Mouse (Mus musculus) liver, embryonic 14 days (tissue): ENCODE measurements around the gene Tigd4. TPM values are rescaled to one million over a fixed set of nuclear protein-coding genes. Genes with fewer than 3 reads are reported as not detected.

Experiments
- polyA plus RNA-seq: library from polyadenylated mRNA; depleted of rRNA; stranded (reverse); fragments of >200 nt; gene quantifications from 2 replicates; pipeline ENCODE4 v1.2.3, GENCODE M21; 2012; rRNA removed

The Tigd4 gene
- polyA plus RNA-seq, result 0.01 TPM in 1 of 2 replicates, not detected in the other

GRCm38 (mm10) chr3:84593274-84593673, at the start of gene Tigd4:
TSS of gene Tigd4 (plus strand) at chr3:84593574.

GRCm38 (mm10) chr3:84582023-84582912, 11.1 kb upstream of the Tigd4 start, which contains the start of gene Arfip1:
TSS of gene Arfip1 (minus strand) at chr3:84582625.

Other genes with a start within 250 kb of the Tigd4 start
- gene Fhdc1, start 113.1 kb upstream of the Tigd4 start, polyA plus RNA-seq, result 13.2 and 20.1 TPM in 2 replicates
- 5.5 and 6.3 TPM in 2 replicates for gene Arfip1, start 10.9 kb upstream of the Tigd4 start, polyA plus RNA-seq
- 0.46 and 0.68 TPM in 2 replicates for gene Tmem154, start 72.6 kb downstream of the Tigd4 start, polyA plus RNA-seq
- gene Fbxw7, start 221.7 kb downstream of the Tigd4 start, polyA plus RNA-seq, result 3.0 and 3.1 TPM in 2 replicates